Mouse (Mus musculus) CH12.LX (cell line): ENCODE results near the gene Kcnh2.

Source experiments
- E2F4 ChIP-seq: IDR thresholded peaks from 2 replicates; pipeline ENCODE4 v1.6.1; 2011; ENCODE audit warnings: low read depth, low read length, improper control_type of control experiment; ENCODE audit not compliant: insufficient replicate concordance
- MXI1 ChIP-seq: IDR thresholded peaks from 2 replicates; pipeline ENCODE4 v1.6.1; 2011; ENCODE audit warnings: mild to moderate bottlenecking, low read depth, low read length, improper control_type of control experiment
- POLR2A ChIP-seq: IDR thresholded peaks from 2 replicates; pipeline ENCODE4 v1.6.1; 2011; ENCODE audit warnings: low read depth, mild to moderate bottlenecking, improper control_type of control experiment, low read length
- ZC3H11A ChIP-seq: IDR thresholded peaks from 2 replicates; pipeline ENCODE4 v1.6.1; 2012; ENCODE audit warnings: low read depth, mild to moderate bottlenecking, inconsistent platforms, low read length, improper control_type of control experiment

GRCm38 (mm10) chr5:24319776-24320466 lies 31.5 kb downstream of the Kcnh2 start:
- TF ChIP-seq E2F4 (no peak), POLR2A (no peak), MXI1 (no peak), ZC3H11A (no peak)
